Mouse (Mus musculus) layer of hippocampus, adult 8-10 months (tissue): ENCODE results near the gene Rapgef4. TPM values are rescaled to one million over a fixed set of nuclear protein-coding genes. Genes with fewer than 3 reads are reported as not detected.

Experiments
- DNase-seq, 2 experiments: peaks; one replicate each; pipeline ENCODE4 v3.0.0; 2022; ENCODE audit warnings: low spot score in 2 of 2
- total RNA-seq, 4 experiments: library from RNA; stranded (reverse); gene quantifications; 2 replicates each; pipeline ENCODE4 v1.2.4; 2022

The Rapgef4 gene
- 100 to 1,000 TPM; 363 to 430 (median 401) TPM for total RNA-seq

GRCm38 (mm10) chr2:71980771-71981342 is at the start of gene Rapgef4:
Gene Rapgef4 (plus strand): TSS chr2:71981240.
- DNase-seq: no peak

- no peak for DNase-seq
These were observed 47.0 kb upstream of the Rapgef4 start for GRCm38 (mm10) chr2:71934046-71934445.

- peak in 1 of 2 experiments; percentile 35 for DNase-seq
These were observed 44.3 kb upstream of the Rapgef4 start for GRCm38 (mm10) chr2:71936711-71937110.

- DNase-seq: no peak
These were observed 43.3 kb upstream of the Rapgef4 start for GRCm38 (mm10) chr2:71937649-71938308.

- no peak for DNase-seq
These were observed 42.2 kb upstream of the Rapgef4 start for GRCm38 (mm10) chr2:71938716-71939393.

- no peak for DNase-seq
These were observed 39.9 kb upstream of the Rapgef4 start for GRCm38 (mm10) chr2:71941005-71941720.

- DNase-seq: no peak
These were observed 39.3 kb upstream of the Rapgef4 start for GRCm38 (mm10) chr2:71941721-71942087.

GRCm38 (mm10) chr2:71951212-71951611 is 29.8 kb upstream of the Rapgef4 start:
- DNase-seq: no peak

- DNase-seq: peak in 1 of 2 experiments; percentile 70
These were observed 25.4 kb upstream of the Rapgef4 start for GRCm38 (mm10) chr2:71955637-71956036.

- DNase-seq: no peak
These were observed 24.6 kb upstream of the Rapgef4 start for GRCm38 (mm10) chr2:71956463-71956862.

- no peak for DNase-seq
These were observed 23.1 kb upstream of the Rapgef4 start for GRCm38 (mm10) chr2:71957951-71958350.

- DNase-seq: no peak
These were observed 22.6 kb upstream of the Rapgef4 start for GRCm38 (mm10) chr2:71958393-71958792.

GRCm38 (mm10) chr2:71964216-71964615 is 16.8 kb upstream of the Rapgef4 start:
- no peak for DNase-seq

GRCm38 (mm10) chr2:71965476-71965875 is 15.6 kb upstream of the Rapgef4 start:
- no peak for DNase-seq

GRCm38 (mm10) chr2:71966737-71967136 is 14.3 kb upstream of the Rapgef4 start:
- no peak for DNase-seq

GRCm38 (mm10) chr2:71967855-71968254 is 13.2 kb upstream of the Rapgef4 start:
- no peak for DNase-seq

- no peak for DNase-seq
These were observed 7.4 kb upstream of the Rapgef4 start for GRCm38 (mm10) chr2:71973646-71974045.

- no peak for DNase-seq
These were observed 6.7 kb upstream of the Rapgef4 start for GRCm38 (mm10) chr2:71974143-71974846.

- no peak for DNase-seq
These were observed 1.1 kb upstream of the Rapgef4 start for GRCm38 (mm10) chr2:71979981-71980380.

- no peak for DNase-seq
These were observed 357 bp downstream of the Rapgef4 start for GRCm38 (mm10) chr2:71981343-71981851.

GRCm38 (mm10) chr2:71981896-71982295 is 856 bp downstream of the Rapgef4 start:
- no peak for DNase-seq
